Mouse (Mus musculus) CH12.LX (cell line): ENCODE results near the gene Emg1. TPM values are rescaled to one million over a fixed set of nuclear protein-coding genes. Genes with fewer than 3 reads are reported as not detected.

Experiments used
- DNase-seq: peaks from one replicate; pipeline ENCODE4 v3.0.0-alpha.2; 2013; ENCODE audit errors: extremely low read depth
- H3K27ac ChIP-seq: 2 replicates; pipeline ENCODE4 v1.5.1; 2012; ENCODE audit warnings: low read depth, mild to moderate bottlenecking, control low read depth, moderate library complexity; ENCODE audit not compliant: insufficient read depth
- H3K27me3 ChIP-seq: replicated peaks from 2 replicates; pipeline ENCODE3; 2012; ENCODE audit warnings: inconsistent platforms
- H3K36me3 ChIP-seq, 2 experiments: replicated peaks in 1 of 2; 2 replicates each; pipeline versions ENCODE3 to v1.6.1; 2012; ENCODE audit warnings: inconsistent platforms in 1 of 2, low read length in 1 of 2, mild to moderate bottlenecking in 1 of 2, mixed read lengths in 1 of 2, moderate library complexity in 1 of 2; ENCODE audit not compliant: control insufficient read depth in 1 of 2, insufficient read depth in 1 of 2
- H3K4me1 ChIP-seq, 2 experiments: 2 replicates each; pipeline ENCODE4 v1.6.1; 2012; ENCODE audit warnings: inconsistent platforms in 1 of 2, moderate library complexity in 1 of 2; ENCODE audit not compliant: insufficient read depth in 2 of 2, control insufficient read depth in 1 of 2
- H3K4me2 ChIP-seq: 2 replicates; pipeline ENCODE4 v1.6.1; 2012; ENCODE audit warnings: low read depth, mild to moderate bottlenecking, control low read depth; ENCODE audit not compliant: poor library complexity, insufficient read depth, severe bottlenecking
- H3K4me3 ChIP-seq, 3 experiments: fragments of 150-350 bp in 1 of 3; sonication (generic) in 1 of 3; replicated peaks in 1 of 3; 2 replicates each; pipeline versions ENCODE3 to v1.5.1; 2011 to 2012; ENCODE audit warnings: low read depth in 2 of 3, low read length in 2 of 3, mild to moderate bottlenecking in 2 of 3, moderate library complexity in 2 of 3, control low read depth in 1 of 3, improper control_type of control experiment in 1 of 3, inconsistent platforms in 1 of 3, mixed read lengths in 1 of 3; ENCODE audit not compliant: poor library complexity in 1 of 3
- H3K79me2 ChIP-seq: replicated peaks from 2 replicates; pipeline ENCODE4 v1.6.1; 2012; ENCODE audit warnings: mild to moderate bottlenecking, moderate library complexity; ENCODE audit not compliant: control insufficient read depth, poor library complexity, insufficient read depth, severe bottlenecking; ENCODE audit errors: extremely low read depth
- H3K9ac ChIP-seq: 2 replicates; pipeline ENCODE4 v1.6.1; 2012; ENCODE audit warnings: low read depth, mild to moderate bottlenecking, control low read depth, moderate library complexity; ENCODE audit not compliant: insufficient read depth
- H3K9me3 ChIP-seq: replicated peaks from 2 replicates; pipeline ENCODE3; 2012; ENCODE audit warnings: low read length, inconsistent platforms, mixed read lengths
- BHLHE40 ChIP-seq: IDR thresholded peaks from 2 replicates; pipeline ENCODE4 v1.6.1; 2011; ENCODE audit warnings: mild to moderate bottlenecking, low read depth, low read length, improper control_type of control experiment
- CHD2 ChIP-seq: IDR thresholded peaks from 2 replicates; pipeline ENCODE4 v1.6.1; 2011; ENCODE audit warnings: low read length, improper control_type of control experiment
- CTCF ChIP-seq, 2 experiments: IDR thresholded peaks in 1 of 2; conservative IDR thresholded peaks in 1 of 2; 2 replicates each; pipeline ENCODE4 v1.5.1; 2011 to 2012; ENCODE audit warnings: low read depth in 2 of 2, low read length in 2 of 2, improper control_type of control experiment in 1 of 2, inconsistent platforms in 1 of 2, mild to moderate bottlenecking in 1 of 2, moderate library complexity in 1 of 2
- E2F4 ChIP-seq: IDR thresholded peaks from 2 replicates; pipeline ENCODE4 v1.6.1; 2011; ENCODE audit warnings: low read depth, low read length, improper control_type of control experiment; ENCODE audit not compliant: insufficient replicate concordance
- ELF1 ChIP-seq: IDR thresholded peaks from 2 replicates; pipeline ENCODE4 v1.6.1; 2014; ENCODE audit warnings: low read depth, mild to moderate bottlenecking, inconsistent platforms, low read length, improper control_type of control experiment
- EP300 ChIP-seq: IDR thresholded peaks from 2 replicates; pipeline ENCODE4 v1.6.1; 2011; ENCODE audit warnings: low read length, improper control_type of control experiment
- ETS1 ChIP-seq: conservative IDR thresholded peaks from 2 replicates; pipeline ENCODE4 v1.6.1; 2012; ENCODE audit warnings: low read depth, mild to moderate bottlenecking, inconsistent platforms, low read length, improper control_type of control experiment, moderate library complexity
- HCFC1 ChIP-seq: IDR thresholded peaks from 2 replicates; pipeline ENCODE4 v1.6.1; 2012; ENCODE audit warnings: low read depth, mild to moderate bottlenecking, inconsistent platforms, low read length, improper control_type of control experiment
- IRF4 ChIP-seq: IDR thresholded peaks from 2 replicates; pipeline ENCODE4 v1.6.1; 2014; ENCODE audit warnings: low read depth, mild to moderate bottlenecking, inconsistent platforms, low read length, improper control_type of control experiment
- JUN ChIP-seq: IDR thresholded peaks from 2 replicates; pipeline ENCODE4 v1.6.1; 2011; ENCODE audit warnings: low read depth, mild to moderate bottlenecking, low read length, improper control_type of control experiment, moderate library complexity; ENCODE audit not compliant: insufficient read depth
- JUND ChIP-seq: conservative IDR thresholded peaks from 2 replicates; pipeline ENCODE4 v1.6.1; 2011; ENCODE audit warnings: low read depth, low read length, improper control_type of control experiment
- MAX ChIP-seq: IDR thresholded peaks from 2 replicates; pipeline ENCODE4 v1.6.1; 2011; ENCODE audit warnings: low read length, improper control_type of control experiment
- MAZ ChIP-seq: IDR thresholded peaks from 2 replicates; pipeline ENCODE4 v1.6.1; 2012; ENCODE audit warnings: low read depth, mild to moderate bottlenecking, inconsistent platforms, low read length, improper control_type of control experiment, moderate library complexity
- MEF2A ChIP-seq: IDR thresholded peaks from 2 replicates; pipeline ENCODE4 v1.6.1; 2014; ENCODE audit warnings: low read depth, mild to moderate bottlenecking, inconsistent platforms, low read length, improper control_type of control experiment, borderline replicate concordance
- MYC ChIP-seq: IDR thresholded peaks from 2 replicates; pipeline ENCODE4 v1.6.1; 2011; ENCODE audit warnings: low read depth, mild to moderate bottlenecking, improper control_type of control experiment, low read length
- NELFE ChIP-seq: IDR thresholded peaks from 2 replicates; pipeline ENCODE4 v1.6.1; 2011; ENCODE audit warnings: low read depth, low read length, improper control_type of control experiment
- NRF1 ChIP-seq: IDR thresholded peaks from 2 replicates; pipeline ENCODE4 v1.6.1; 2014; ENCODE audit warnings: low read depth, mild to moderate bottlenecking, inconsistent platforms, low read length, improper control_type of control experiment, moderate library complexity
- PAX5 ChIP-seq: IDR thresholded peaks from 2 replicates; pipeline ENCODE4 v1.6.1; 2012; ENCODE audit warnings: low read length, inconsistent platforms, mixed read lengths
- POLR2AphosphoS2 ChIP-seq: IDR thresholded peaks from 2 replicates; pipeline ENCODE4 v1.6.1; 2011; ENCODE audit warnings: low read depth, low read length, improper control_type of control experiment
- RAD21 ChIP-seq: IDR thresholded peaks from 2 replicates; pipeline ENCODE4 v1.6.1; 2011; ENCODE audit warnings: low read depth, mild to moderate bottlenecking, low read length, improper control_type of control experiment, moderate library complexity
- RCOR1 ChIP-seq: conservative IDR thresholded peaks from 2 replicates; pipeline ENCODE4 v1.6.1; 2012; ENCODE audit warnings: low read depth, mild to moderate bottlenecking, inconsistent platforms, low read length, improper control_type of control experiment
- SIN3A ChIP-seq: IDR thresholded peaks from 2 replicates; pipeline ENCODE4 v1.6.1; 2012; ENCODE audit warnings: low read length, improper control_type of control experiment, inconsistent platforms
- SMC3 ChIP-seq: IDR thresholded peaks from 2 replicates; pipeline ENCODE4 v1.6.1; 2011; ENCODE audit warnings: low read depth, low read length, improper control_type of control experiment
- TCF12 ChIP-seq: IDR thresholded peaks from 2 replicates; pipeline ENCODE4 v1.6.1; 2014; ENCODE audit warnings: low read depth, mild to moderate bottlenecking, inconsistent platforms, low read length, improper control_type of control experiment
- UBTF ChIP-seq: IDR thresholded peaks from 2 replicates; pipeline ENCODE4 v1.6.1; 2012; ENCODE audit warnings: low read depth, mild to moderate bottlenecking, inconsistent platforms, low read length, improper control_type of control experiment, moderate library complexity
- USF1 ChIP-seq: IDR thresholded peaks from 2 replicates; pipeline ENCODE4 v1.6.1; 2014; ENCODE audit warnings: low read depth, mild to moderate bottlenecking, inconsistent platforms, low read length, improper control_type of control experiment
- USF2 ChIP-seq: conservative IDR thresholded peaks from 2 replicates; pipeline ENCODE4 v1.6.1; 2011; ENCODE audit warnings: low read depth, low read length, improper control_type of control experiment
- ZKSCAN1 ChIP-seq: IDR thresholded peaks from 2 replicates; pipeline ENCODE4 v1.6.1; 2012; ENCODE audit warnings: low read depth, inconsistent platforms, low read length, improper control_type of control experiment, borderline replicate concordance
- ZNF384 ChIP-seq: IDR thresholded peaks from 2 replicates; pipeline ENCODE4 v1.6.1; 2012; ENCODE audit warnings: low read depth, low read length, improper control_type of control experiment, inconsistent platforms
- dilution Hi-C: fragments of 300-500 bp; cut with MboI; formaldehyde crosslinking; loops from 2 replicates; pipeline ENCODE4 v1.14.3; 2020; ENCODE audit warnings: low sequenced_read_pairs; ENCODE audit not compliant: extremely low pct_unique_long_range_greater_than_20kb, extremely low pct_ligation_motif_present
- in situ Hi-C: fragments of 300-500 bp; cut with MboI; formaldehyde crosslinking; loops from 3 replicates; pipeline ENCODE4 v1.14.3; 2019; ENCODE audit warnings: low sequenced_read_pairs, low pct_ligation_motif_present, low pct_unique_long_range_greater_than_20kb, mixed read lengths
- polyA plus RNA-seq: library from polyadenylated mRNA; unstranded; fragments of >175 nt; gene quantifications from 2 replicates; pipeline ENCODE4 v1.2.1, GENCODE M21; 2012; ENCODE audit warnings: low read depth; ENCODE audit not compliant: insufficient read length
- total RNA-seq, 2 experiments: library from RNA; depleted of rRNA; stranded (reverse); fragments of 300-350 nt in 1 of 2; fragments of >200 nt in 1 of 2; gene quantifications; 2 replicates each; pipeline ENCODE4 v1.2.3; 2012 to 2014

The Emg1 gene
- total and polyA plus RNA-seq, 3 experiments: 301 to 481 (median 352) TPM

DNA sequence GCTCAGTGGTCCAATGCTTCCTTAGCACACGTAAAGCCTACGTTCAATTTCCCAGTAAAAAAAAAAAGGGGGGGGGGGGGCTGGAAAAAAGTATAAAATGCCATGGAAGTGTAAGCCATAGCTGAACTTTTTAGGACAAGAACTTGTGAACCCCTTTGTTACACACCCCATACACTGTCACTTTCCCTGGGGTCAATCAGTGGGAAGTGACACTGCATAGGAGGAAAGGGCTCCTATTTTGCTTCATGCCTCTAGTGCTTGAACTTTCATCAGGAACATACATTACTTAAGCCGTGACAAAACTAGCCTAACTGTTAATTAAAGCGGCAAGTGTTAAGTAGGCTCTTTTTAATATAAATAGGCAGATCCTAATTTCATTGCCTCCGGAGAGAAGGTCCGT is 50.0 kb downstream of the Emg1 start:
- peak overlapping the region; percentile 57 for H3K27ac ChIP-seq
- dilution Hi-C loops: no loop called here
- H3K4me2 ChIP-seq: peak overlapping the region; percentile 26; the same call in 1 of the 2 replicates
- no peaks in the 10 kb centered on the region for H3K27me3 ChIP-seq
- peak overlapping the region; percentile 48; the same call in 1 of the 2 replicates for H3K9ac ChIP-seq
- DNase-seq: no peak
- TF ChIP-seq RCOR1: no peak
- TF ChIP-seq NELFE: no peak
- TF ChIP-seq ZKSCAN1: no peak
- TF ChIP-seq MAX: no peak
- TF ChIP-seq MYC: no peak
- no peak for TF ChIP-seq NRF1
- no peak for TF ChIP-seq CTCF (conservative IDR thresholded peaks at IDR 0.05 in 1 of 2, IDR thresholded peaks at IDR 0.05 in 1 of 2; ENCODE audit: low read depth in 2 of 2, low read length in 2 of 2)
- TF ChIP-seq BHLHE40: no peak
- no peak for TF ChIP-seq CHD2
- TF ChIP-seq ZNF384: no peak; the same call in 1 of the 2 replicates
- TF ChIP-seq HCFC1: no peak
- TF ChIP-seq UBTF: no peak
- no peak for TF ChIP-seq ELF1
- in situ Hi-C loops: no loop called here
- no peaks in the 10 kb centered on the region for H3K9me3 ChIP-seq
- peaks cover 7 to 43% of the 10 kb centered on the region in 2 experiments for H3K4me1 ChIP-seq
- H3K36me3 ChIP-seq: peaks cover 8 to 21% of the 10 kb centered on the region in 2 experiments
- peak overlapping the region; percentile 43 to 55 (median 52) for H3K4me3 ChIP-seq
- H3K79me2 ChIP-seq: peaks cover 9% of the 10 kb centered on the region; the same call in 1 of the 2 replicates

DNA sequence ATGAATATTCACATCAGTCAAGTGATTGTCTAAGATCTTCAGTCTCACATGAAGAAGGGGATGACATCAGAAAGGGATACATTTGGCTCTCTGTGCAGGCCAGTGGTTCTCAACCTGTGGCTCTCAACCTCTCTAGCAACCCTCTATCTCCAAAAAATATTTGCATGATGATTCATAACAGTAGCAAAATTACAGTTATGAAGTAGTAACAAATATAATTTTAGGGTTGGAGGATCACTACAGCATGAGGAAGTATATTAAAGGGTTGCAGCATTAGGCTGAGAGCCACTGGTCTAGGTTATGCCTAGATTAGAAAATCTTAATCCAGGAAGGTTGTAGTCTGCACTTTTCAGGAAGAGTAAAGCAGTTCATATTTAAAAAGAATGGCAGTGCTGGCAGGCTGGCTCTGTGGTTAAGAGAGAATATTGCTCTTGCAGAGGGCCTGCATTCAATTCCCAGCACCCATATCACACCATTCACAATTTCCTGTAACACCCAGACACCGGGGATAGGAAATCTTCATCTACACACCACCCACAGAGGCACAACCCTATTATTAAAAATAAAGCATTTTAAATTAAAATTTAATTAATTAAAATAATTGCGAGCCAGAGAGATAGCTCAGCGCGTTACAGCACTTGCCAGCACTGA is 50.7 kb downstream of the Emg1 start:
- Histone ChIP-seq H3K27me3 (no peaks in the 10 kb centered on the region), H3K9me3 (no peaks in the 10 kb centered on the region), H3K4me1 (peaks cover 7 to 40% of the 10 kb centered on the region in 2 experiments), H3K36me3 (peaks cover 5 to 14% of the 10 kb centered on the region in 2 experiments), H3K27ac (peak overlapping the region; percentile 19; the same call in 1 of the 2 replicates), H3K79me2 (peaks cover 9% of the 10 kb centered on the region; the same call in 1 of the 2 replicates), H3K9ac (no peak overlapping the region), H3K4me3 (no peak overlapping the region), H3K4me2 (peak overlapping the region; percentile 18)
- TF ChIP-seq NRF1 (no peak), CTCF (conservative IDR thresholded peaks at IDR 0.05 in 1 of 2, IDR thresholded peaks at IDR 0.05 in 1 of 2; ENCODE audit: low read depth in 2 of 2, low read length in 2 of 2) (no peak), MEF2A (peak; percentile 65; the same call in 1 of the 2 replicates), SIN3A (peak; percentile 19; the same call in 1 of the 2 replicates), RCOR1 (no peak), MAZ (no peak), RAD21 (no peak), CHD2 (no peak), UBTF (no peak), USF1 (no peak), USF2 (no peak), ZNF384 (peak; percentile 89), JUN (peak; percentile 84), MYC (peak; percentile 37; the same call in 1 of the 2 replicates), IRF4 (peak; percentile 94), BHLHE40 (peak; percentile 66), ZKSCAN1 (no peak), TCF12 (0 out of 2 replicates have a peak, but pooled peaks have one; percentile 13), ETS1 (peak; percentile 78), JUND (peak; percentile 98), POLR2AphosphoS2 (no peak), EP300 (peak; percentile 82), SMC3 (no peak), PAX5 (no peak), E2F4 (no peak)
- in situ Hi-C loops (no loop called here), dilution Hi-C loops (no loop called here)
- DNase-seq: peak; percentile 88
